Mouse (Mus musculus): Measurements from ENCODE around the gene Hcn1.
A peak's percentile ranks its signal among the peaks of the same experiment; 100 is the strongest.
"Not testable (repeated sequence)": the region's sequence is repeated elsewhere in the genome, so short reads cannot be mapped to it uniquely, and the experiment has no call there.

Gene Hcn1

GRCm38 (mm10) chr13:117858416-117858815, 256.3 kb downstream of the Hcn1 start:
- DNase-seq (ENCODE audit: low spot score) = no peak

- no peak for DNase-seq (ENCODE audit: low spot score)
Measured at GRCm38 (mm10) chr13:117877787-117878186, 275.7 kb downstream of the Hcn1 start.

- DNase-seq (ENCODE audit: low spot score) = peak; percentile 15
Measured at GRCm38 (mm10) chr13:117880471-117881225, 278.5 kb downstream of the Hcn1 start.

- no peak for DNase-seq (ENCODE audit: low spot score)
Measured at GRCm38 (mm10) chr13:117892076-117892475, 290.0 kb downstream of the Hcn1 start.

- DNase-seq (ENCODE audit: low spot score) = no peak
Measured at GRCm38 (mm10) chr13:117898052-117898451, 295.9 kb downstream of the Hcn1 start.

- DNase-seq (ENCODE audit: low spot score) = no peak
Measured at GRCm38 (mm10) chr13:117907801-117908200, 305.7 kb downstream of the Hcn1 start.

GRCm38 (mm10) chr13:117929734-117930133, 327.6 kb downstream of the Hcn1 start:
- DNase-seq (ENCODE audit: low spot score) = no peak

- no peak for DNase-seq (ENCODE audit: low spot score)
Measured at GRCm38 (mm10) chr13:117931746-117932145, 329.6 kb downstream of the Hcn1 start.

GRCm38 (mm10) chr13:117938761-117939160, 336.6 kb downstream of the Hcn1 start:
- no peak for DNase-seq (ENCODE audit: low spot score)

- DNase-seq (ENCODE audit: low spot score) = no peak
Measured at GRCm38 (mm10) chr13:117940536-117941280, 338.6 kb downstream of the Hcn1 start.

- no peak for DNase-seq (ENCODE audit: low spot score)
Measured at GRCm38 (mm10) chr13:117946843-117947242, 344.7 kb downstream of the Hcn1 start.

GRCm38 (mm10) chr13:117947704-117948376, 345.7 kb downstream of the Hcn1 start:
- DNase-seq (ENCODE audit: low spot score) = no peak

- no peak for DNase-seq (ENCODE audit: low spot score)
Measured at GRCm38 (mm10) chr13:117958496-117959421, 356.6 kb downstream of the Hcn1 start.

- DNase-seq (ENCODE audit: low spot score) = no peak
Measured at GRCm38 (mm10) chr13:117964620-117965019, 362.5 kb downstream of the Hcn1 start.

- DNase-seq (ENCODE audit: low spot score) = no peak
Measured at GRCm38 (mm10) chr13:117975382-117975781, 373.3 kb downstream of the Hcn1 start.

- no peak for DNase-seq (ENCODE audit: low spot score)
Measured at GRCm38 (mm10) chr13:117975823-117976222, 373.7 kb downstream of the Hcn1 start.

GRCm38 (mm10) chr13:117984339-117984738, 382.2 kb downstream of the Hcn1 start:
- DNase-seq (ENCODE audit: low spot score) = no peak

- DNase-seq (ENCODE audit: low spot score) = no peak
Measured at GRCm38 (mm10) chr13:117999767-118000488, 397.8 kb downstream of the Hcn1 start.

- DNase-seq (ENCODE audit: low spot score) = no peak
Measured at GRCm38 (mm10) chr13:118000538-118000937, 398.4 kb downstream of the Hcn1 start.

GRCm38 (mm10) chr13:118021176-118021575, 419.1 kb downstream of the Hcn1 start:
- DNase-seq (ENCODE audit: low spot score) = no peak

- not testable (repeated sequence) for DNase-seq (ENCODE audit: low spot score)
Measured at GRCm38 (mm10) chr13:118022891-118023290, 420.8 kb downstream of the Hcn1 start.
